Mouse (Mus musculus) midbrain, postnatal 0 days (tissue): ENCODE results near the gene Dpp9. TPM values are rescaled to one million over a fixed set of nuclear protein-coding genes. Genes with fewer than 3 reads are reported as not detected.

Experiments
- ATAC-seq: fragments of 200-750 bp; cut with Nextera tagmentation; 2 replicates; pipeline ENCODE4 v1.8.0; 2017; ENCODE audit warnings: moderate number of reproducible peaks, mild to moderate bottlenecking, moderate TSS enrichment, moderate library complexity; ENCODE audit not compliant: low FRiP score
- DNase-seq: peaks from one replicate; pipeline ENCODE4 v3.0.0-alpha.2; 2015; ENCODE audit warnings: low spot score
- H3K27ac ChIP-seq: fragments of 300-500 bp; sonication (generic); 2 replicates; pipeline ENCODE4 v1.5.1; 2014; ENCODE audit warnings: low read depth, mild to moderate bottlenecking, low read length, mixed read lengths
- H3K27me3 ChIP-seq: fragments of 300-500 bp; sonication (generic); 2 replicates; pipeline ENCODE4 v1.6.1; 2014; ENCODE audit warnings: low read length, control low read depth, mixed read lengths; ENCODE audit not compliant: insufficient read depth
- H3K36me3 ChIP-seq: fragments of 300-500 bp; sonication (generic); 2 replicates; pipeline ENCODE4 v1.6.1; 2014; ENCODE audit warnings: low read length, control low read depth, mixed read lengths; ENCODE audit not compliant: insufficient read depth
- H3K4me1 ChIP-seq: fragments of 300-500 bp; sonication (generic); 2 replicates; pipeline ENCODE4 v1.6.1; 2014; ENCODE audit warnings: mild to moderate bottlenecking, control low read depth, antibody characterized with exemption, low read length, mixed read lengths; ENCODE audit not compliant: insufficient read depth
- H3K4me2 ChIP-seq: fragments of 300-500 bp; sonication (generic); 2 replicates; pipeline ENCODE4 v1.6.1; 2014; ENCODE audit warnings: low read depth, mild to moderate bottlenecking, low read length, mixed read lengths; ENCODE audit not compliant: poor library complexity, severe bottlenecking
- H3K4me3 ChIP-seq: fragments of 300-500 bp; sonication (generic); 2 replicates; pipeline ENCODE4 v1.5.1; 2014; ENCODE audit warnings: low read depth, mild to moderate bottlenecking, low read length, moderate library complexity
- H3K9ac ChIP-seq: fragments of 300-500 bp; sonication (generic); replicated peaks from 2 replicates; pipeline ENCODE4 v1.6.1; 2014; ENCODE audit warnings: mild to moderate bottlenecking, low read length, moderate library complexity, mixed read lengths; ENCODE audit not compliant: poor library complexity, severe bottlenecking
- H3K9me3 ChIP-seq: fragments of 300-500 bp; sonication (generic); 2 replicates; pipeline ENCODE4 v1.6.1; 2016; ENCODE audit warnings: low read length, control low read depth
- CTCF ChIP-seq: IDR thresholded peaks from 2 replicates; pipeline ENCODE4 v1.5.1; 2016; ENCODE audit warnings: antibody characterized with exemption, mild to moderate bottlenecking
- WGBS: fragments of 180-500 bp; shearing (Covaris S2); extraction: QIAGEN DNeasy Blood & Tissue Kit; methylation state at CpG from one replicate; pipeline ENCODE4 v1.1.7; 2014; 5-methylcytosine and 5-hydroxymethylcytosine counted together
- polyA plus RNA-seq: library from polyadenylated mRNA; unstranded; fragments of >200 nt; fragmentation: Nextera tagmentation; extraction: Ambion mirVana; gene quantifications from 2 replicates; pipeline ENCODE4 v1.2.1, GENCODE M21; 2015
- total RNA-seq: library from RNA; depleted of rRNA; stranded (reverse); fragments of >200 nt; gene quantifications from 2 replicates; pipeline ENCODE4 v1.2.3, GENCODE M21; 2014

The Dpp9 gene
- total and polyA plus RNA-seq, 2 experiments from 2014 or later = 19.4 to 24.6 TPM

DNA sequence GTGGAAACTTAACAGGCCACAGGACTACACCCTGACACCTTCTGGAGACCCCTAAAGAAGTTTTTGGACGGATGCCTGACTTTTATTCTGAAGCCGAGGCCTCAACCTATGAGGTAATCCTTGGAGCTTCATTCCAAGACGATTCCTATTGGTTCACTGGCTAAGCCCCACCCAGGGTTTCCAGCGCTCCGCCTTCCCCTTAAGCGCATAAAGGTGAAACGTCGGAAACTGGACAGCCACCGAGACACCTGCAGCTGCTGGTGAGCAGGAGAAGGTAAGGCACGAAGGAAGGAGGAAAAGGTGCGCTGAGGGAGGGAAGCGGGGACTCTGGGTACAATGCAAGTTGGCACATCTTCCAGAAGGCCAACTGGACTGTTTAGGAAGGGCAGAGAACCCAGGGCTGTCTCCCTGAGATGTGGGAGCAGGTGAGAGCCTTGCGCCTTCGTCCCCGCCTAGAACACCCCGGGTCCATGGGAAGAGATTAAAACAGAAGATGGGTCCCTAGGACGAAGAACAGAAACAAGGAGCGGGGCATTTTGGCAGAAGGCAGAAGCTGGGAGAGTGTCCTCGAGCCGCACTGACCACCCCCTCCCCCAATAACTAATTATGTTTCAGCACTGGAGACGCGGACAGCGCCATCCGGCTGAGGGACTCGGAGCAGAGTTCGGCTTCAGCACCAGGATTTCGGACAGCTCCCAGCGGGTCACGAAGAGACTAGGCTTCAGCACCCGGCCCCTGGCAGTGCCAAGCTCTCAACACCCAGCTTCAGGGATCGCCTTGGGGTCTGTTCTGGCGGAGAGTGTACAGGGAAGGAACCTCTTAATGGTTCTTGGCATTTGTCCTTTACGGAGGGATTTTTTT, 23.1 kb upstream of the Dpp9 start:
- peak overlapping the region; percentile 40 for H3K27ac ChIP-seq
- no peaks in the 10 kb centered on the region for H3K4me1 ChIP-seq
- no peaks in the 10 kb centered on the region for H3K36me3 ChIP-seq
- no peaks in the 10 kb centered on the region for H3K9me3 ChIP-seq
- H3K9ac ChIP-seq = peak overlapping the region; percentile 61
- WGBS = under 1% methylated on average over 33 of the region's 33 CpGs
- peak; percentile 44 for TF ChIP-seq CTCF
- peak; percentile 91 for ATAC-seq
- peak overlapping the region; percentile 45 for H3K4me3 ChIP-seq
- peak overlapping the region; percentile 44 for H3K4me2 ChIP-seq
- peak; percentile 90 for DNase-seq
- H3K27me3 ChIP-seq = no peaks in the 10 kb centered on the region

DNA sequence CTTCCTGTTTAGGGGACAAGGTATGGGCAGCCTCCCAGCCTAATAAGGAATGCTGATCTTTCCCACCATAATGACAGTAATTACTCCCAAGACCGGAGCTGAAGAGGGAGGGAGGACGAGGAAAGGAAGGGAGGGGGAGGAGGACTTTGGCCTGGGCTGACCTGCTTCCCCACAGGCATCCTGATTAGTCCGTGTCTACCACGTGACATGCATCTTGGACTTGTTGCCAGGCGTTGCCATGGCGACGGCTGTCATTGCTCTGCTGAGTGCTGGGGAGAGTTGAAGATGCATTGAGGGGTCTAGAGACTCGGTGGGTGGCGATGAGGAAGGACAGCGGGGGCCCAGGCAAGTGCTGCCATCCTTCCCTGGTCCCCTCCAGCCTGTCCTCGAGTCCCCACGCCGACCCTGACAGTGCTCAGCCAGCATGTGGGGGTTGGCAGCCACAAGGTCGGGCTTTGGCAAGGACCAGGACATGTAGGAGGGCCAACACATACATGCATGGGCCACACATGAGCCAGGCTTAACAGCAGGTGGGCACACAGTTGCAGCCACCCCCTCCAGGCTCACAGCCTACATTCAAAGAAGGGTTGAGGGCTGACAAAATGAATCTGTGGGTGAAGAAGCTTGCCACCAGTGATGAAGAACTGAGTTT, 15.2 kb upstream of the Dpp9 start:
- H3K27me3 ChIP-seq = no peaks in the 10 kb centered on the region; the same call in 1 of the 2 replicates
- no peaks in the 10 kb centered on the region for H3K9me3 ChIP-seq
- peak overlapping the region; percentile 43 for H3K4me2 ChIP-seq
- peak overlapping the region; percentile 16 for H3K4me3 ChIP-seq
- no peak overlapping the region for H3K9ac ChIP-seq
- DNase-seq = peak; percentile 95
- no peak overlapping the region for H3K27ac ChIP-seq
- no peaks in the 10 kb centered on the region for H3K36me3 ChIP-seq
- no peak for TF ChIP-seq CTCF
- H3K4me1 ChIP-seq = peaks cover 6% of the 10 kb centered on the region; the same call in 1 of the 2 replicates
- WGBS = 2% methylated on average over 14 of the region's 14 CpGs
- ATAC-seq = peak; percentile 93

DNA sequence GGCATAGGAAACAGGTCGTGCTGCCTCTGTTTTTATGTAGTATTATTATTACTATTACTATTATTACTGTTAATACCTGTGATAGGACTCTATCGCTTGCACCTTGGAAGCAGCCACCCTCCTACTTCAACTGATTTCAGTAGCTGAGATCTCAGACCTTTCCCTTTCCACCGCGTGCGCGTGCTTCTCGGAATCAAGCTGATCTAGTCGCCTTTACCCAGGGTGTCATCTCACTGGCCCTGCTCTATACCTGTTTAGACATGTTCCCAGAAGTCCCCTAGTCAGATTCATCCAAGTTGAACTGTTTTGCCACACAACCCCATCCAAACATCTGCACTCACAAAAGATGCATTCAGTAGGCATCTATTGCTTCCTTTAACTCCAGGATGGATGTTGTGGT, 14.7 kb upstream of the Dpp9 start:
- H3K36me3 ChIP-seq = no peaks in the 10 kb centered on the region
- no peak overlapping the region for H3K9ac ChIP-seq
- H3K9me3 ChIP-seq = no peaks in the 10 kb centered on the region
- no peaks in the 10 kb centered on the region; the same call in 1 of the 2 replicates for H3K27me3 ChIP-seq
- H3K27ac ChIP-seq = 0 out of 2 replicates have a peak overlapping the region, but pooled peaks have one; percentile 27
- peak overlapping the region; percentile 16; the same call in 1 of the 2 replicates for H3K4me3 ChIP-seq
- DNase-seq (no peak), ATAC-seq (0 out of 2 replicates have a peak, but pooled peaks have one; percentile 6)
- H3K4me1 ChIP-seq = peaks cover 6% of the 10 kb centered on the region; the same call in 1 of the 2 replicates
- TF ChIP-seq CTCF = no peak
- WGBS = 43% methylated on average over 8 of the region's 8 CpGs
- peak overlapping the region; percentile 43 for H3K4me2 ChIP-seq

DNA sequence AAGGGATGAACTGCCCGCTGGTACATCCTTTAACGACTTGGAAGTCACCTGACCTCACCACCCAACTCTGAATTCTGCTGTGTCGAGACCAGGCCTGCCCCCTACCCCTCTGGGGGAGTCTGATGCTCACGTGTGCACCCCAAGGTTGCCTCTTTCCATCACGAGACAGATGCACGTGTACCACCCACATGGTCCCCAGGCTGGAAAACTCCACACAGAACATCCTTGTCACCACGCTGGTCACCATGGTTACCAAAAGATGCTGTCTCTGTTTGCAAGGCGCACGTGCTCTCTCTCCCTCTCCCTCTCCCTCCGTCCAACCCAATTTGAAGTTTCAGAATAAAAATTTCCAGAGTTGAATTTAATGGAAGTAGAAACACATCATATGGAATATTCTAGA, 11.2 kb upstream of the Dpp9 start:
- Histone ChIP-seq H3K4me1 (peaks cover 6% of the 10 kb centered on the region; the same call in 1 of the 2 replicates), H3K9me3 (no peaks in the 10 kb centered on the region), H3K36me3 (no peaks in the 10 kb centered on the region), H3K4me3 (no peak overlapping the region), H3K4me2 (no peak overlapping the region), H3K27me3 (no peaks in the 10 kb centered on the region; the same call in 1 of the 2 replicates), H3K27ac (no peak overlapping the region), H3K9ac (no peak overlapping the region)
- WGBS = 48% methylated on average over 10 of the region's 10 CpGs
- ATAC-seq (no peak), DNase-seq (no peak)
- TF ChIP-seq CTCF = no peak

DNA sequence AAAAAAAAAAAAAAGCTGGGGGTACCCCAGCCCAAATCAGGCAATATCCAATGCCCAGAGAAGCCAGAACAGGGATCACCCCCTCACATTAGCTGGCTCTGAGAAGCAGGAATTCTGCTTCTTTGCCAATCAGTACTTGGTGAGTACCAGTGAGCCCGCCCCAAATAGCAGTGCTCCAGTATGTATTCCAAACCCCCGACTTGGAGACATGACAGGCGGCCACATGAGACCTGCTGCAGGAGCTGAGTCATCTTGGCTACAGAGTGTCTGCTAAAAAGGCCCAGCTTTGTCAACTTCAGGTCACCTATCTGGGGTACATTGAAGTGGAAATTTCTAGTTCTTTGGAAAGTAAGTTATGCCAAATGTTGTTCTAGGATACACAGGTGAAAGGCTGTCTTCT, 7.9 kb upstream of the Dpp9 start:
- H3K27ac ChIP-seq = no peak overlapping the region
- WGBS = 75% methylated on average over 3 of the region's 3 CpGs
- H3K9me3 ChIP-seq = no peaks in the 10 kb centered on the region
- no peaks in the 10 kb centered on the region for H3K36me3 ChIP-seq
- H3K4me3 ChIP-seq = no peak overlapping the region
- H3K4me1 ChIP-seq = no peaks in the 10 kb centered on the region
- H3K9ac ChIP-seq = no peak overlapping the region
- no peak for ATAC-seq
- no peak for TF ChIP-seq CTCF
- DNase-seq = no peak
- H3K27me3 ChIP-seq = no peaks in the 10 kb centered on the region
- no peak overlapping the region for H3K4me2 ChIP-seq

DNA sequence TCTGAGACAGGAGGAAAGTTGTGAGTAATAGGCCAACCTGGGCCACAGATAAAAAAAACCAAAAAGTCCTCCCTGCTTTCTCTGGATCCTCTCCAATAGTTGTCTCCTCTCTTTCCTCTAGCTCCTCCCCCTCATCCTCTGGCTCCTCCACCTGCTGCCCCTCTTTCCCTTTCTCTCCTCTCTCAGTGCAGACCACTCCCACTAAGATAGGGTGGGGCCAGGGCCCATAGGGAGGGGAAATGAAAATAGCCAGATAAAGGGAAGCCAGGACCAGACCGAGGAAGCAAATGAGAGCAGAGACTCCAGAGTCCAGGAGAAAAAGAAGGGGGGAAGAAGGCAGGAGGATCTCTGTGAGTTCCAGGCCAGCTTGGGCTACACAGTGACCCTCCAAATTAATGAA, 6.2 kb upstream of the Dpp9 start:
- no peak for TF ChIP-seq CTCF
- no peaks in the 10 kb centered on the region for H3K4me1 ChIP-seq
- no peaks in the 10 kb centered on the region for H3K36me3 ChIP-seq
- H3K9ac ChIP-seq = no peak overlapping the region
- no peaks in the 10 kb centered on the region for H3K27me3 ChIP-seq
- DNase-seq (no peak), ATAC-seq (no peak)
- WGBS = 64% methylated on average over 1 of the region's 1 CpGs
- no peak overlapping the region for H3K27ac ChIP-seq
- no peak overlapping the region for H3K4me3 ChIP-seq
- no peaks in the 10 kb centered on the region for H3K9me3 ChIP-seq
- no peak overlapping the region for H3K4me2 ChIP-seq
